Comparison of ENCODE assay signal across 10 mouse cellular contexts in genomic region chr4:149886298-149887271, GRCm38 (mm10).
DNase-seq lines count a peak whose midpoint lies in the region; ATAC-seq and TF ChIP-seq lines count a peak whose summit lies in the region.
"Had no signal": no experiment of that assay in that cellular context is flagged by ENCODE, and none has a peak within 500 bp of the region (broad histone marks: within the 10 kb centered on the region; RNA-seq: fewer than 3 reads in every experiment).

No protein-coding gene starts in this region.

- TF ChIP-seq CTCF in gastrocnemius, adult 2 months (IDR thresholded peaks at IDR 0.05) = no peak

- no peak overlapping the region for H3K4me3 ChIP-seq in midbrain, embryonic 10.5 days
- H3K4me3 ChIP-seq in midbrain, embryonic 16.5 days (ENCODE audit: low read depth, low read length) = no peak overlapping the region
- H3K4me3 ChIP-seq in gastrocnemius, adult 2 months = no peak overlapping the region; the same call in 1 of the 2 replicates
- H3K4me3 ChIP-seq in neural tube, embryonic 14.5 days (ENCODE audit: low read depth, low read length) = no peak overlapping the region
- no peak overlapping the region for H3K4me3 ChIP-seq in hindbrain, embryonic 13.5 days

- no peak for ATAC-seq in midbrain, embryonic 16.5 days
- ATAC-seq in neural tube, embryonic 14.5 days (ENCODE audit: low read depth) = peak; percentile 36; the same call in 1 of the 2 replicates
- no peak for ATAC-seq in monocyte, adult 5-6 weeks (replicated peaks; ENCODE audit: insufficient number of reproducible peaks, low FRiP score, low TSS enrichment, poor library complexity, severe bottlenecking)
- ATAC-seq in hindbrain, embryonic 13.5 days (ENCODE audit: low FRiP score) = no peak
- ATAC-seq: Patski had no signal

- WGBS in midbrain, embryonic 10.5 days = 77% methylated on average over 18 of the region's 18 CpGs
- 80% methylated on average over 18 of the region's 18 CpGs for WGBS in midbrain, embryonic 16.5 days
- 32% methylated on average over 18 of the region's 18 CpGs for WGBS in neural tube, embryonic 14.5 days
- 57% methylated on average over 18 of the region's 18 CpGs for WGBS in hindbrain, embryonic 13.5 days

- H3K4me2 ChIP-seq in midbrain, embryonic 16.5 days (ENCODE audit: low read length) = no peak overlapping the region
- no peak overlapping the region for H3K4me2 ChIP-seq in neural tube, embryonic 14.5 days (ENCODE audit: low read depth, low read length)
- no peak overlapping the region for H3K4me2 ChIP-seq in hindbrain, embryonic 13.5 days

- H3K27ac ChIP-seq in midbrain, embryonic 10.5 days (replicated peaks) = peak overlapping the region; percentile 34; the same call in 1 of the 2 replicates
- no peak overlapping the region for H3K27ac ChIP-seq in midbrain, embryonic 16.5 days (ENCODE audit: low read length)
- H3K27ac ChIP-seq in gastrocnemius, adult 2 months = peak overlapping the region; percentile 84
- H3K27ac ChIP-seq in neural tube, embryonic 14.5 days (ENCODE audit: low read depth, low read length) = no peak overlapping the region
- H3K27ac ChIP-seq in hindbrain, embryonic 13.5 days = no peak overlapping the region
- H3K27ac ChIP-seq: macrophage had no signal

- no peak overlapping the region for H3K9ac ChIP-seq in midbrain, embryonic 16.5 days (ENCODE audit: low read depth, low read length)
- H3K9ac ChIP-seq in neural tube, embryonic 14.5 days (replicated peaks; ENCODE audit: low read depth, low read length) = no peak overlapping the region
- no peak overlapping the region for H3K9ac ChIP-seq in hindbrain, embryonic 13.5 days

- H3K4me1 ChIP-seq in midbrain, embryonic 10.5 days = peaks cover 23% of the 10 kb centered on the region
- no peaks in the 10 kb centered on the region for H3K4me1 ChIP-seq in midbrain, embryonic 16.5 days (ENCODE audit: control insufficient read depth, insufficient read depth, low read length)
- peaks cover 14% of the 10 kb centered on the region; the same call in 1 of the 2 replicates for H3K4me1 ChIP-seq in neural tube, embryonic 14.5 days (ENCODE audit: control insufficient read depth, insufficient read depth, low read length)
- H3K4me1 ChIP-seq in hindbrain, embryonic 13.5 days (replicated peaks) = peaks cover 34% of the 10 kb centered on the region

- DNase-seq in midbrain, embryonic 10.5 days (ENCODE audit: low spot score) = no peak
- DNase-seq in gastrocnemius, adult 2 months = peak; percentile 78
- peak; percentile 46 to 76 for DNase-seq in kidney, adult 8-10 months
- DNase-seq in cerebellum, postnatal 14 days = no peak

- no peaks in the 10 kb centered on the region for H3K9me3 ChIP-seq in midbrain, embryonic 10.5 days (replicated peaks)
- no peaks in the 10 kb centered on the region for H3K9me3 ChIP-seq in midbrain, embryonic 16.5 days (replicated peaks; ENCODE audit: control insufficient read depth, low read length, poor library complexity, severe bottlenecking)
- no peaks in the 10 kb centered on the region for H3K9me3 ChIP-seq in neural tube, embryonic 14.5 days (ENCODE audit: control insufficient read depth, low read length)
- H3K9me3 ChIP-seq in hindbrain, embryonic 13.5 days = no peaks in the 10 kb centered on the region

- no peaks in the 10 kb centered on the region for H3K36me3 ChIP-seq in midbrain, embryonic 10.5 days
- no peaks in the 10 kb centered on the region for H3K36me3 ChIP-seq in midbrain, embryonic 16.5 days (ENCODE audit: control insufficient read depth, insufficient read depth, low read length)
- no peaks in the 10 kb centered on the region for H3K36me3 ChIP-seq in neural tube, embryonic 14.5 days (ENCODE audit: control insufficient read depth, insufficient read depth, low read length)
- no peaks in the 10 kb centered on the region for H3K36me3 ChIP-seq in hindbrain, embryonic 13.5 days

- no peaks in the 10 kb centered on the region for H3K27me3 ChIP-seq in midbrain, embryonic 10.5 days (ENCODE audit: low read depth, poor library complexity, severe bottlenecking)
- no peaks in the 10 kb centered on the region for H3K27me3 ChIP-seq in midbrain, embryonic 16.5 days (ENCODE audit: control insufficient read depth, insufficient read depth, low read depth, low read length)
- H3K27me3 ChIP-seq in neural tube, embryonic 14.5 days (ENCODE audit: control insufficient read depth, insufficient read depth, low read length) = no peaks in the 10 kb centered on the region
- H3K27me3 ChIP-seq in hindbrain, embryonic 13.5 days = no peaks in the 10 kb centered on the region
- H3K27me3 ChIP-seq: Patski had no signal

- intact Hi-C loops in gastrocnemius, adult 2 months (cut with DNase I) = no loop called here

Comparison
In these comparisons a context has a peak if more than half of its experiments do, and no peak if none do; other contexts are left out.
1. H3K27ac ChIP-seq: peak in midbrain, embryonic 10.5 days (single experiment) and gastrocnemius, adult 2 months (single experiment); none in midbrain, embryonic 16.5 days (single experiment), neural tube, embryonic 14.5 days (single experiment) and hindbrain, embryonic 13.5 days (single experiment).
2. DNase-seq: peak in gastrocnemius, adult 2 months (single experiment) and kidney, adult 8-10 months (2 of 2); none in midbrain, embryonic 10.5 days (single experiment) and cerebellum, postnatal 14 days (0 of 2).